Mouse (Mus musculus): ENCODE data around the gene Zfp827. TPM values are rescaled to one million over a fixed set of nuclear protein-coding genes. Genes with fewer than 3 reads are reported as not detected.
A peak's percentile ranks its signal among the peaks of the same experiment; 100 is the strongest.

Gene Zfp827
- total and polyA plus RNA-seq, 2 experiments from 2014 or later = 8.8 to 37.0 TPM

DNA sequence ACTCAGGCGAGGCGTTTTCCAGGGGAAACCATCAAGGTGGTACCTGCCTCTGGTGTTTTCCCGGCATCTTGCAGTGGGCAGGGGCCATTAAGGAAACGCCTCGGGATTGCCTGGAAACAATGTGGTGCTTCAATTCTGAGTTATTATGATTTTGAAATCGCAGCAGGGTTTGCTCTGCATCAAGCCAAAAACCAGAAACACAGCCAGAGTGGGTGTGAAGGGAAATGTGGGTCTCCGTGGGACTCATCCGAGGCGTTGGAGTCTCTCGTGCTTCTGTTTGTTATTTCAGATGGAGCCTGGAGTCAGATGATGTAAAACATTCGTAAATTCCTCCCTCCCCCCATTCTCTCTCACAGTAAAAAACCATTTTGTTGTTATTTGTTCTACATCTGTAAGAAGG lies 113.4 kb downstream of the Zfp827 start:
- Histone ChIP-seq H3K4me1 (ENCODE audit: insufficient read depth, low read length) (no peaks in the 10 kb centered on the region), H3K4me2 (ENCODE audit: low read depth, low read length, poor library complexity, severe bottlenecking) (no peak overlapping the region), H3K9me3 (ENCODE audit: low read length) (no peaks in the 10 kb centered on the region), H3K27me3 (ENCODE audit: insufficient read depth, low read length) (no peaks in the 10 kb centered on the region), H3K9ac (replicated peaks; ENCODE audit: low read length, poor library complexity, severe bottlenecking) (no peak overlapping the region), H3K36me3 (ENCODE audit: insufficient read depth, low read length) (peaks cover 27% of the 10 kb centered on the region), H3K27ac (ENCODE audit: low read depth, low read length) (no peak overlapping the region; the same call in 1 of the 2 replicates), H3K4me3 (ENCODE audit: low read depth, low read length) (no peak overlapping the region)
- no peak for DNase-seq (ENCODE audit: low spot score)
- no peak for TF ChIP-seq CTCF (IDR thresholded peaks at IDR 0.05)
- ATAC-seq (ENCODE audit: low FRiP score) = no peak
- WGBS = 85% methylated on average over 11 of the region's 11 CpGs

DNA sequence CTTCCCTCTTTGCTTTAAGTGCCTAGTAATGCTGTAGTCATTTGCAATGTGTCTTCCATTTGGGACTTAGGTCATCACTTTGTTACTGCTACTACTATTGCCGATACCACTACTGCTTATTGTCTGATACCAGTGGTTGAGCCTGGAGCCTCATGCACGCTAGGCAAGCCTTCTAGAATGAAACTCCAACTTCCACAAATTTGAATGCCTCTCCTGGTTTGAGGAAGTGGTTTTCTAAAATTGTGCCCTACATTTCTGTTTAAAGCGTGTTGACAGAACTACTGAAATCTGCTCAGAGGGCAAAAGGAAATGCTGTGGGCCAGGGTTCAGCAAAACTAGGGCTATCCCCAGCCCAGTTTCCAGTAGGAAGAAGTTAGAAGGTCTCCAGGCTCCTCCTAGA lies 115.5 kb downstream of the Zfp827 start:
- H3K27me3 ChIP-seq (ENCODE audit: insufficient read depth, low read length) = no peaks in the 10 kb centered on the region
- 97% methylated on average over 3 of the region's 3 CpGs for WGBS

DNA sequence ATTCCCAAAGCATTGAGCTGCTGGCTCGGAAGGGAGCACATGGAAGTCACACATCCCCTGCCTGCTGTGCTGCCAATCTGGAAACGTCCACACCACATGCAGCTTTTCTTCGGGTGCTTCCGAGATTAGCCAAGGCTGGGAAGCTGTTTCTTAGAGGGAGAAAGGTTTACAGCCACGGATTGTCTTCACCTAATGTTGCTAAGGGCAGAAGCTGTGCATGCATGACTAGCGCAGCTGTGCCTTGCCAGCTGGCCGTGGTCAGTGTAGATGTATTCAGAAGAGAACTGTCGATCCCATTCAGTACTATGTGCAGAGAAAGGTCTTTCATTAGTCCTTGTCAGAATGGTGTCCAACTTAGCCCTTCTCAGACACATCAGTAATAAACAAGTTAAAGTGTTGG lies 117.0 kb downstream of the Zfp827 start:
- WGBS = 69% methylated on average over 8 of the region's 8 CpGs
- no peak overlapping the region for H3K27ac ChIP-seq (ENCODE audit: low read depth, low read length)
- ATAC-seq (ENCODE audit: low FRiP score) (peak; percentile 73; the same call in 1 of the 2 replicates), DNase-seq (ENCODE audit: low spot score) (peak; percentile 77)
- no peak overlapping the region for H3K9ac ChIP-seq (replicated peaks; ENCODE audit: low read length, poor library complexity, severe bottlenecking)
- no peaks in the 10 kb centered on the region for H3K4me1 ChIP-seq (ENCODE audit: insufficient read depth, low read length)
- H3K36me3 ChIP-seq (ENCODE audit: insufficient read depth, low read length) = peaks cover 19% of the 10 kb centered on the region; the same call in 1 of the 2 replicates
- no peak for TF ChIP-seq CTCF (IDR thresholded peaks at IDR 0.05)
- H3K27me3 ChIP-seq (ENCODE audit: insufficient read depth, low read length) = no peaks in the 10 kb centered on the region
- no peak overlapping the region for H3K4me3 ChIP-seq (ENCODE audit: low read depth, low read length)
- H3K4me2 ChIP-seq (ENCODE audit: low read depth, low read length, poor library complexity, severe bottlenecking) = no peak overlapping the region
- no peaks in the 10 kb centered on the region for H3K9me3 ChIP-seq (ENCODE audit: low read length)

More for the DNA sequence above, 115.5 kb downstream of the Zfp827 start:
- Histone ChIP-seq H3K36me3 (ENCODE audit: insufficient read depth, low read length) (peaks cover 18% of the 10 kb centered on the region; the same call in 1 of the 2 replicates), H3K4me1 (ENCODE audit: insufficient read depth, low read length) (no peaks in the 10 kb centered on the region), H3K9me3 (ENCODE audit: low read length) (no peaks in the 10 kb centered on the region), H3K9ac (replicated peaks; ENCODE audit: low read length, poor library complexity, severe bottlenecking) (no peak overlapping the region), H3K4me2 (ENCODE audit: low read depth, low read length, poor library complexity, severe bottlenecking) (no peak overlapping the region), H3K27ac (ENCODE audit: low read depth, low read length) (no peak overlapping the region), H3K4me3 (ENCODE audit: low read depth, low read length) (no peak overlapping the region)
- no peak for DNase-seq (ENCODE audit: low spot score)
- ATAC-seq (ENCODE audit: low FRiP score) = no peak
- TF ChIP-seq CTCF (IDR thresholded peaks at IDR 0.05) = no peak

DNA sequence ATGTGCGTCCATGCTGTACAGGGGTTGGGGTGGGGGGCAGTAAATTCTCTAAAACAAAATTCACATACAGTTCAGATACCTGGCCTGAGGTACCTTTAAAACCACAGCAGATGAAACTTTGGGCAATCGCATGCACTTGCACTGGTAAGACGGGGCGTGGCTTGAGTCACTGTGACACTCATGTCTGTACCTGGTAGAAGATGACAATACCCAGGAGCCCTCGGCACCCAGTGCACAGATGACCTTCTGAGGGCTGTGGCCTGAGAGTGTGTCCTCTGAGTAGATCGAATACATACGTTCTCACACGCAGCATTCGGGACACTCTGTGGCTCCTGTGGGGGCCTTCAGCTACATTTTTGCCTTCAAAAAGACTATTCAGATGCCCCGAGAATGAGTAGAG lies 117.4 kb downstream of the Zfp827 start:
- H3K4me1 ChIP-seq (ENCODE audit: insufficient read depth, low read length) = no peaks in the 10 kb centered on the region
- H3K4me3 ChIP-seq (ENCODE audit: low read depth, low read length) = no peak overlapping the region
- H3K4me2 ChIP-seq (ENCODE audit: low read depth, low read length, poor library complexity, severe bottlenecking) = no peak overlapping the region
- no peaks in the 10 kb centered on the region for H3K9me3 ChIP-seq (ENCODE audit: low read length)
- H3K27ac ChIP-seq (ENCODE audit: low read depth, low read length) = no peak overlapping the region
- WGBS = 93% methylated on average over 10 of the region's 10 CpGs
- no peak for TF ChIP-seq CTCF (IDR thresholded peaks at IDR 0.05)
- DNase-seq (ENCODE audit: low spot score) (no peak), ATAC-seq (ENCODE audit: low FRiP score) (peak; percentile 52; the same call in 1 of the 2 replicates)
- H3K36me3 ChIP-seq (ENCODE audit: insufficient read depth, low read length) = peaks cover 19% of the 10 kb centered on the region; the same call in 1 of the 2 replicates
- H3K27me3 ChIP-seq (ENCODE audit: insufficient read depth, low read length) = no peaks in the 10 kb centered on the region
- no peak overlapping the region for H3K9ac ChIP-seq (replicated peaks; ENCODE audit: low read length, poor library complexity, severe bottlenecking)

DNA sequence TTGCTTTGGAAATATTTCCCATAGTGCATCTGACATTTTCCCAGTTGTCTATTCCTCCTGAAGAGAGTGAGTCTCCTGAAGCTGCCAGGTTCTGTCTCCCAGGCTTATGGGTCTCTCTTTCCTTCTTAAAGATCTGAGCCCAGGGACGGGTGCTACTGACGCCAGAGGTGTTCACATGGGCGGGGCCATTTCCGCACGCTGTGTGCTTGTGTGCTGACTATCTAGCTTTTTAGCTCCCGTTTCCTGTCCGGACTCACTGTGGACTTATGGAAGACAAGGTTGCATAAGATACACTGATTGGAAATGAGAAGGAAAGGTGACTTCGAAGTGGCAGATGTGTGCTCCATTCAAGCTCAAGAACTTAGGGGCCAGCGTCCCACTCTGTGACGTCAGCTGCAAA lies 120.6 kb downstream of the Zfp827 start:
- H3K27ac ChIP-seq (ENCODE audit: low read depth, low read length) = no peak overlapping the region
- DNase-seq (ENCODE audit: low spot score) (no peak), ATAC-seq (ENCODE audit: low FRiP score) (no peak)
- H3K9ac ChIP-seq (replicated peaks; ENCODE audit: low read length, poor library complexity, severe bottlenecking) = no peak overlapping the region
- H3K9me3 ChIP-seq (ENCODE audit: low read length) = no peaks in the 10 kb centered on the region
- no peaks in the 10 kb centered on the region for H3K4me1 ChIP-seq (ENCODE audit: insufficient read depth, low read length)
- no peak for TF ChIP-seq CTCF (IDR thresholded peaks at IDR 0.05)
- no peak overlapping the region for H3K4me3 ChIP-seq (ENCODE audit: low read depth, low read length)
- no peaks in the 10 kb centered on the region for H3K27me3 ChIP-seq (ENCODE audit: insufficient read depth, low read length)
- WGBS = 92% methylated on average over 10 of the region's 10 CpGs
- H3K4me2 ChIP-seq (ENCODE audit: low read depth, low read length, poor library complexity, severe bottlenecking) = no peak overlapping the region
- 0 out of 2 replicates have a peak, but pooled peaks cover 8% of the 10 kb centered on the region for H3K36me3 ChIP-seq (ENCODE audit: insufficient read depth, low read length)

DNA sequence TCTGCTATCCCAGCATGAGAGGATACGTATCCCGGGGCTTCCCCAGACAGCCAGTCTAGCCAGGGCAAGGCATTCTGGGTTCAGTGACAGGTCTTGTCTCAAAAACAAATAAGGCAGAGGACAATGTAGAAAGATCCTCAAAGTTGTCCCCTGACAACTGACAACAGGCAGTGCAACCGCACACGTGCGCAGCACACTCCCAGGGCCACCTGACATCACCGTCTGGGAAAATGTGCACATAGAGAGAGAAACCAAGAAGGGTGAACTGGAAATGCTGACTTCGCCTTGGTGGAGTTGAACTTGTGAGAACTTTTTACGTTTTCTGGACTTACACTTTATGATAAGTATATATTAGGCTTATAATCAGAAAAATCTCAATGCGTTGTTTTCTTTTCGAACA lies 121.6 kb downstream of the Zfp827 start:
- Histone ChIP-seq H3K36me3 (ENCODE audit: insufficient read depth, low read length) (0 out of 2 replicates have a peak, but pooled peaks cover 8% of the 10 kb centered on the region), H3K4me1 (ENCODE audit: insufficient read depth, low read length) (no peaks in the 10 kb centered on the region), H3K4me3 (ENCODE audit: low read depth, low read length) (no peak overlapping the region), H3K27ac (ENCODE audit: low read depth, low read length) (no peak overlapping the region), H3K9me3 (ENCODE audit: low read length) (no peaks in the 10 kb centered on the region), H3K27me3 (ENCODE audit: insufficient read depth, low read length) (no peaks in the 10 kb centered on the region), H3K9ac (replicated peaks; ENCODE audit: low read length, poor library complexity, severe bottlenecking) (no peak overlapping the region), H3K4me2 (ENCODE audit: low read depth, low read length, poor library complexity, severe bottlenecking) (no peak overlapping the region)
- ATAC-seq (ENCODE audit: low FRiP score) (no peak), DNase-seq (ENCODE audit: low spot score) (no peak)
- TF ChIP-seq CTCF (IDR thresholded peaks at IDR 0.05) = no peak
- WGBS = 94% methylated on average over 10 of the region's 10 CpGs
